Mouse (Mus musculus) neural tube, embryonic 14.5 days (tissue): ENCODE measurements at regions not wholly inside any gene's neighbourhood (a gene's known extent, or its start where the extent isn't known, plus 50 kb on each side); places are given as distances from the start of the nearest gene placed in this dataset.

ENCODE experiments used
- ATAC-seq: fragments of 200-750 bp; cut with Nextera tagmentation; 2 replicates; pipeline ENCODE4 v1.8.0; 2017; ENCODE audit warnings: low read depth, mild to moderate bottlenecking, moderate TSS enrichment, moderate library complexity
- H3K27ac ChIP-seq: fragments of 300-500 bp; sonication (generic); 2 replicates; pipeline ENCODE4 v1.5.1; 2014; ENCODE audit warnings: low read depth, mild to moderate bottlenecking, control low read depth, low read length, moderate library complexity, mixed read lengths
- H3K27me3 ChIP-seq: fragments of 300-500 bp; sonication (generic); 2 replicates; pipeline ENCODE4 v1.6.1; 2014; ENCODE audit warnings: low read length; ENCODE audit not compliant: control insufficient read depth, insufficient read depth
- H3K36me3 ChIP-seq: fragments of 300-500 bp; sonication (generic); 2 replicates; pipeline ENCODE4 v1.6.1; 2014; ENCODE audit warnings: low read length, mixed read lengths; ENCODE audit not compliant: control insufficient read depth, insufficient read depth
- H3K4me1 ChIP-seq: fragments of 300-500 bp; sonication (generic); 2 replicates; pipeline ENCODE4 v1.6.1; 2014; ENCODE audit warnings: low read length; ENCODE audit not compliant: control insufficient read depth, insufficient read depth
- H3K4me2 ChIP-seq: fragments of 300-500 bp; sonication (generic); 2 replicates; pipeline ENCODE4 v1.6.1; 2014; ENCODE audit warnings: mild to moderate bottlenecking, low read depth, low read length, control low read depth
- H3K4me3 ChIP-seq: fragments of 300-500 bp; sonication (generic); 2 replicates; pipeline ENCODE4 v1.5.1; 2014; ENCODE audit warnings: low read depth, low read length, control low read depth, mixed read lengths
- H3K9ac ChIP-seq: fragments of 300-500 bp; sonication (generic); replicated peaks from 2 replicates; pipeline ENCODE4 v1.6.1; 2014; ENCODE audit warnings: low read depth, mild to moderate bottlenecking, control low read depth, low read length, mixed read lengths
- H3K9me3 ChIP-seq: fragments of 300-500 bp; sonication (generic); 2 replicates; pipeline ENCODE4 v1.6.1; 2016; ENCODE audit warnings: low read length; ENCODE audit not compliant: control insufficient read depth
- WGBS: fragments of 180-500 bp; shearing (Covaris S2); extraction: QIAGEN DNeasy Blood & Tissue Kit; methylation state at CpG from one replicate; pipeline ENCODE4 v1.1.7; 2014; 5-methylcytosine and 5-hydroxymethylcytosine counted together

GRCm38 (mm10) chr8:126702294-126702693 lies 108.5 kb upstream of the Irf2bp2 start:
- no peak overlapping the region for H3K9ac ChIP-seq
- no peaks in the 10 kb centered on the region for H3K4me1 ChIP-seq
- H3K27me3 ChIP-seq = no peaks in the 10 kb centered on the region
- no peak overlapping the region for H3K4me3 ChIP-seq
- H3K36me3 ChIP-seq = no peaks in the 10 kb centered on the region
- H3K27ac ChIP-seq = no peak overlapping the region
- 86% methylated on average over 6 of the region's 6 CpGs for WGBS
- no peak for ATAC-seq
- no peaks in the 10 kb centered on the region for H3K9me3 ChIP-seq
- H3K4me2 ChIP-seq = no peak overlapping the region

GRCm38 (mm10) chr8:126699389-126699775 lies 105.6 kb upstream of the Irf2bp2 start:
- Histone ChIP-seq H3K4me1 (no peaks in the 10 kb centered on the region), H3K9ac (no peak overlapping the region), H3K27ac (peak overlapping the region; percentile 24; the same call in 1 of the 2 replicates), H3K36me3 (no peaks in the 10 kb centered on the region), H3K4me3 (no peak overlapping the region), H3K9me3 (no peaks in the 10 kb centered on the region), H3K4me2 (no peak overlapping the region), H3K27me3 (no peaks in the 10 kb centered on the region)
- 42% methylated on average over 6 of the region's 6 CpGs for WGBS
- ATAC-seq = no peak

GRCm38 (mm10) chr8:126698601-126699388 lies 105.0 kb upstream of the Irf2bp2 start:
- Histone ChIP-seq H3K9me3 (no peaks in the 10 kb centered on the region), H3K36me3 (no peaks in the 10 kb centered on the region), H3K27me3 (no peaks in the 10 kb centered on the region), H3K4me1 (no peaks in the 10 kb centered on the region), H3K27ac (peak overlapping the region; percentile 44), H3K4me3 (no peak overlapping the region), H3K9ac (no peak overlapping the region), H3K4me2 (no peak overlapping the region)
- no peak for ATAC-seq
- WGBS = 34% methylated on average over 7 of the region's 7 CpGs

- Histone ChIP-seq H3K36me3 (no peaks in the 10 kb centered on the region), H3K9me3 (no peaks in the 10 kb centered on the region), H3K4me1 (no peaks in the 10 kb centered on the region), H3K27ac (no peak overlapping the region), H3K4me2 (no peak overlapping the region), H3K9ac (no peak overlapping the region), H3K4me3 (no peak overlapping the region), H3K27me3 (no peaks in the 10 kb centered on the region)
- WGBS = 84% methylated on average over 7 of the region's 7 CpGs
- ATAC-seq = no peak
Observed at GRCm38 (mm10) chr8:126696346-126697010, 102.7 kb upstream of the Irf2bp2 start.

- ATAC-seq = no peak
- Histone ChIP-seq H3K4me2 (no peak overlapping the region), H3K36me3 (no peaks in the 10 kb centered on the region), H3K4me1 (no peaks in the 10 kb centered on the region), H3K27ac (no peak overlapping the region), H3K9ac (no peak overlapping the region), H3K9me3 (no peaks in the 10 kb centered on the region), H3K27me3 (no peaks in the 10 kb centered on the region), H3K4me3 (no peak overlapping the region)
- 86% methylated on average over 7 of the region's 7 CpGs for WGBS
Observed at GRCm38 (mm10) chr8:126694370-126694769, 100.6 kb upstream of the Irf2bp2 start.

- Histone ChIP-seq H3K4me3 (no peak overlapping the region), H3K9me3 (no peaks in the 10 kb centered on the region), H3K36me3 (no peaks in the 10 kb centered on the region), H3K9ac (no peak overlapping the region), H3K4me1 (no peaks in the 10 kb centered on the region), H3K27me3 (no peaks in the 10 kb centered on the region), H3K27ac (no peak overlapping the region), H3K4me2 (no peak overlapping the region)
- WGBS = 65% methylated on average over 1 of the region's 1 CpGs
- ATAC-seq = no peak
Observed at GRCm38 (mm10) chr8:126693642-126694041, 99.9 kb upstream of the Irf2bp2 start.

- no peak overlapping the region for H3K4me3 ChIP-seq
- no peak overlapping the region for H3K27ac ChIP-seq
- ATAC-seq = no peak
- H3K27me3 ChIP-seq = no peaks in the 10 kb centered on the region
- no peaks in the 10 kb centered on the region for H3K4me1 ChIP-seq
- no peak overlapping the region for H3K9ac ChIP-seq
- WGBS = 75% methylated on average over 3 of the region's 3 CpGs
- no peaks in the 10 kb centered on the region for H3K9me3 ChIP-seq
- no peak overlapping the region for H3K4me2 ChIP-seq
- H3K36me3 ChIP-seq = no peaks in the 10 kb centered on the region
Observed at GRCm38 (mm10) chr8:126692711-126693110, 98.9 kb upstream of the Irf2bp2 start.

GRCm38 (mm10) chr8:126692263-126692662 lies 98.5 kb upstream of the Irf2bp2 start:
- WGBS = 69% methylated on average over 3 of the region's 3 CpGs
- H3K9ac ChIP-seq = no peak overlapping the region
- no peaks in the 10 kb centered on the region for H3K4me1 ChIP-seq
- no peaks in the 10 kb centered on the region for H3K9me3 ChIP-seq
- no peak overlapping the region for H3K4me2 ChIP-seq
- no peaks in the 10 kb centered on the region for H3K27me3 ChIP-seq
- H3K4me3 ChIP-seq = no peak overlapping the region
- no peak for ATAC-seq
- no peak overlapping the region for H3K27ac ChIP-seq
- no peaks in the 10 kb centered on the region for H3K36me3 ChIP-seq

- Histone ChIP-seq H3K9ac (no peak overlapping the region), H3K4me3 (no peak overlapping the region)
Observed at GRCm38 (mm10) chr8:126688450-126688849, 94.7 kb upstream of the Irf2bp2 start.

More at GRCm38 (mm10) chr8:126688450-126688849, 94.7 kb upstream of the Irf2bp2 start:
- Histone ChIP-seq H3K27ac (no peak overlapping the region), H3K9me3 (no peaks in the 10 kb centered on the region), H3K27me3 (no peaks in the 10 kb centered on the region), H3K4me1 (no peaks in the 10 kb centered on the region), H3K36me3 (no peaks in the 10 kb centered on the region), H3K4me2 (no peak overlapping the region)
- 76% methylated on average over 5 of the region's 5 CpGs for WGBS
- no peak for ATAC-seq
